Mouse (Mus musculus) ES-Bruce4 (cell line): ENCODE data around the gene Abcb9. TPM values are rescaled to one million over a fixed set of nuclear protein-coding genes. Genes with fewer than 3 reads are reported as not detected.

Source experiments
- H3K27ac ChIP-seq: 2 replicates; pipeline ENCODE4 v1.5.1; 2012; ENCODE audit warnings: low read length, inconsistent platforms; ENCODE audit not compliant: insufficient read depth
- H3K27me3 ChIP-seq: 2 replicates; pipeline ENCODE4 v1.6.1; 2012; ENCODE audit warnings: mild to moderate bottlenecking, low read length, inconsistent platforms; ENCODE audit not compliant: control insufficient read depth, poor library complexity, insufficient read depth, severe bottlenecking
- H3K36me3 ChIP-seq: 2 replicates; pipeline ENCODE4 v1.6.1; 2012; ENCODE audit warnings: inconsistent platforms, mild to moderate bottlenecking, low read length, moderate library complexity; ENCODE audit not compliant: control insufficient read depth, poor library complexity, insufficient read depth, severe bottlenecking
- H3K4me1 ChIP-seq: one replicate; pipeline ENCODE4 v1.8.1; 2011; ENCODE audit warnings: low read length; ENCODE audit not compliant: control insufficient read depth, insufficient read depth
- H3K4me3 ChIP-seq: 2 replicates; pipeline ENCODE4 v1.5.1; 2011; ENCODE audit warnings: low read depth, mild to moderate bottlenecking, low read length
- H3K9ac ChIP-seq: 2 replicates; pipeline ENCODE4 v1.6.1; 2012; ENCODE audit warnings: low read depth, mild to moderate bottlenecking, inconsistent platforms; ENCODE audit not compliant: poor library complexity, severe bottlenecking
- H3K9me3 ChIP-seq: replicated peaks from 2 replicates; pipeline ENCODE4 v1.6.1; 2012; ENCODE audit warnings: mild to moderate bottlenecking, low read length, inconsistent platforms; ENCODE audit not compliant: control insufficient read depth, poor library complexity, insufficient read depth, severe bottlenecking
- CTCF ChIP-seq: IDR thresholded peaks from one replicate; pipeline ENCODE4 v1.8.1; 2011; ENCODE audit warnings: low read depth, low read length
- EP300 ChIP-seq: IDR thresholded peaks from 2 replicates; pipeline ENCODE4 v1.6.1; 2011; ENCODE audit warnings: low read depth, low read length; ENCODE audit not compliant: insufficient read depth
- POLR2A ChIP-seq: IDR thresholded peaks from one replicate; pipeline ENCODE4 v1.8.1; 2011; ENCODE audit warnings: low read length; ENCODE audit not compliant: insufficient read depth
- polyA plus RNA-seq: library from polyadenylated mRNA; stranded (reverse); fragments of >200 nt; gene quantifications from 2 replicates; pipeline ENCODE4 v1.2.4, GENCODE M21; 2011; ENCODE audit warnings: low read depth; ENCODE audit not compliant: missing spikeins, insufficient read depth, insufficient read length

Gene Abcb9
- polyA plus RNA-seq, 1 experiment = 0.79 TPM

DNA sequence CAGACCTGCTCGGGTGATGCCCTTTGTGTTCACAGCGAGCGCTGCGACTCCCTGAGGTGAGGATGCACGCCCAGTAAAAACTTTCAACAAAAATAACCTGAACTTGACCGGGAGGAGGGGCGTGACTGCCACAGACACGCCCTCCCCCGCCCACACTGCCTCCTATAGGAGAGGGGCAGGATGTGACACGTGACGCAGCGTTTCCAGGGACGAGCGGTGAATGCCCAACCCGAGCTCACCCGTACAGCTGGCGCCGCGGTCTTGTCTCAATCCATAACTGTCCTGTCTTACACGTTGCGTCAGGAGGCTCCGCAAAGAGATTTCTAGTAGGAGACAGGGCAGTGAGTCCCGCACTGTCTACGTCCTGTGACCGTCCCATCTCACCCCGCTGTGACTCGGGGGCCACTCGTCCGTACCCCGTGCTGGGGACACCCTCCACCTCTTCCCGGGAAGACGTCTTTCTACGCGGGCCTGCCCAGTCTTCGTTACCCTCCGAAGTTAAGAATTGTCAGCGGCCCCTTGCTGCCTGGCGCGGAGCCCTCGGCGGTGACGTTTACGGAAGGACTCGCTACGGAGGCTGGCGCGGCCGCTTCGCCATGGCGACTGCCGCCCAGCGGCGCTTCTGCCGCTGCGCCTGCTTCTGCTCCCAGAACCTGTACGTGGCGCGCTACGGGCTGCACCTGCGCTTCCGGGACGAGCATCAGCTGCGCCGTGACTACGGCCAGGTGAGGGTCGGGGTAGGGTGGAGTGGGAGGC lies 16.3 kb upstream of the Abcb9 start, which contains the start of gene Ogfod2:
Gene Ogfod2, plus strand, starts transcription at position 556 of the 756 bp plus-strand sequence.
- H3K9me3 ChIP-seq = peaks cover 4% of the 10 kb centered on the region
- peak within 1 kb of the TSS; percentile 30; the same call in 1 of the 2 replicates for H3K9ac ChIP-seq
- peak within 1 kb of the TSS; percentile 76 for H3K4me3 ChIP-seq
- H3K4me1 ChIP-seq = peaks cover 2% of the 10 kb centered on the region
- TF ChIP-seq EP300 (0 out of 2 replicates have a peak, but pooled peaks have one; percentile 5), POLR2A (no peak), CTCF (peak; percentile 6)
- no peaks in the 10 kb centered on the region for H3K36me3 ChIP-seq
- H3K27ac ChIP-seq = no peak within 1 kb of the TSS; the same call in 1 of the 2 replicates
- H3K27me3 ChIP-seq = no peaks in the 10 kb centered on the region

DNA sequence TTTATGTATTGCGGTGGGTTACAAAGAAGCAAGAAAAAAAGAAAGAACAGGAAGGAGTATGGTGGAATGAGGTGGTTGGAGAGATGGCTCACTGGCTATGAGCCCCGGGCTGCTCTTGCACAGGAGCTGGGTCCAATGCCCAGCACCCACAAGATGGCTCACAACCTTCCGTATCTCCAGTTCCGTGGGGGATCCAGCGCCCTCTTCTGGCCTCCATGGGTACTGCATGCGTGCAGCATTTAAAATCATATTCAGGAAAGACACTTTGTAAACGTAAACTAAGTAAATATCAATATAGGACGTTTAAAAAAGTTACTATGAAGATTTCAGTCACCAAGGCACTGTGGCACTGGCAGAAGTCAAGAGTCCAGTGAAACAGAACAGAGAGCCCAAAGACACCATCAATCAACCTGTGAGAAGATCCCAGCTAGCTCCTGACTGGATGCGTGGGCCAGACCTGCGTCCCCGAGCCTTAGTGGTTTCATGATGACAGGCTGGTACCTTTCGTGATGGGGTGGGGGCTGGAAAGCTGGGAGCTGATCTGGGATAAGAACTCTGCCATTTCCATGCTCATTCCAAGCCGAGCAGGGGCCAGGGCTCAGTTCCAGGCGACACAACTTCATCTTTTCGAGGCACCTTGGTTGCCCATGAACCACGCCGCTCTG lies 15.6 kb upstream of the Abcb9 start:
- Histone ChIP-seq H3K4me3 (peak overlapping the region; percentile 76), H3K4me1 (no peaks in the 10 kb centered on the region), H3K36me3 (no peaks in the 10 kb centered on the region), H3K9me3 (peaks cover 4% of the 10 kb centered on the region), H3K9ac (no peak overlapping the region), H3K27me3 (no peaks in the 10 kb centered on the region), H3K27ac (no peak overlapping the region)
- TF ChIP-seq EP300 (no peak), CTCF (peak; percentile 64), POLR2A (no peak)

DNA sequence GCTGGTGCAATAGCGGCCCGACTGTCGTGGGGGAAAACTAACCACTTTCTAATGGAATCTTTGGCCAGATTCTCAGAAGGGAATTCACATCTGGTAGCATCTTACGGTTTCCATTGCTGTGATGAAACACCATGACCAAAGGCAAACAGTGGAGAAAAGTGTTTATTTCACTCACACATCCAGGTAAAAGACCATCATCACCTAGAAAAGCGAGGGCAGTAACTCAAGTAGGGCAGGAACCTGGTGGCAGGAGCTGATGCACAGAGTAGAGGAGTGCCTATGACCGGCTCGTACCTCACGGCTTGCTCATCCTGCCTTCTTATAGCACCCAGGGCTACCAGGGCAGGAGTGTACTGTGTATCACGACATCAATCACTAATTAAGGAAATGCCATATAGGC lies 8.0 kb upstream of the Abcb9 start:
- Histone ChIP-seq H3K4me1 (no peaks in the 10 kb centered on the region), H3K36me3 (no peaks in the 10 kb centered on the region), H3K4me3 (no peak overlapping the region), H3K27me3 (no peaks in the 10 kb centered on the region), H3K9ac (no peak overlapping the region), H3K9me3 (peaks cover 5% of the 10 kb centered on the region), H3K27ac (no peak overlapping the region)
- TF ChIP-seq EP300 (no peak), CTCF (no peak), POLR2A (no peak)

DNA sequence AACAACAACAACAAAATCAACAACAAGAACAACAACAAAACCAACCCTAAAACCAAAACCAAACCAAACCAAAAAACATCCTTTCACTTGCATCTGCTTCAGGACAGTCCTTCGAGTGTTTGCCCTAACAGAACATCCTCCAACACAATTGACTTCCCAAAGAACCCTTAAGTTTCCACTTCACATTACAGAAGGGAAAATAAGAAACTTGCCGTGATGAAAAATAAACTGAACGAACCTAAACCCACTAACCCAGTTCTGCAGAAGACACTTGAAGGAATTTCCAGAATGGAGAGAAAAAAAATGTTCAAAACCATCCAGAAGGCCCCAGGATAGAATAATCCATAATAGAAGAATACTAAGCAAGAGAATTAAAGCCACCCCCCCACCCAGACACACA lies 7.4 kb upstream of the Abcb9 start:
- no peak overlapping the region for H3K9ac ChIP-seq
- no peaks in the 10 kb centered on the region for H3K4me1 ChIP-seq
- peaks cover 5% of the 10 kb centered on the region for H3K9me3 ChIP-seq
- H3K27me3 ChIP-seq = no peaks in the 10 kb centered on the region
- no peaks in the 10 kb centered on the region for H3K36me3 ChIP-seq
- no peak overlapping the region for H3K27ac ChIP-seq
- no peak overlapping the region for H3K4me3 ChIP-seq
- TF ChIP-seq EP300 (no peak), CTCF (no peak), POLR2A (no peak)

GRCm38 (mm10) chr5:124102326-124102725 lies 6.7 kb upstream of the Abcb9 start:
- Histone ChIP-seq H3K36me3 (no peaks in the 10 kb centered on the region), H3K27ac (no peak overlapping the region), H3K9me3 (peaks cover 5% of the 10 kb centered on the region), H3K4me1 (no peaks in the 10 kb centered on the region), H3K27me3 (no peaks in the 10 kb centered on the region), H3K9ac (no peak overlapping the region), H3K4me3 (no peak overlapping the region)
- TF ChIP-seq CTCF = no peak
- no peak for TF ChIP-seq EP300
- no peak for TF ChIP-seq POLR2A
